Mouse (Mus musculus): Measurements from ENCODE around the gene Gm45753. TPM values are rescaled to one million over a fixed set of nuclear protein-coding genes. Genes with fewer than 3 reads are reported as not detected.

Gm45753 gene
- polyA plus RNA-seq, 1 experiment, result not detected

DNA sequence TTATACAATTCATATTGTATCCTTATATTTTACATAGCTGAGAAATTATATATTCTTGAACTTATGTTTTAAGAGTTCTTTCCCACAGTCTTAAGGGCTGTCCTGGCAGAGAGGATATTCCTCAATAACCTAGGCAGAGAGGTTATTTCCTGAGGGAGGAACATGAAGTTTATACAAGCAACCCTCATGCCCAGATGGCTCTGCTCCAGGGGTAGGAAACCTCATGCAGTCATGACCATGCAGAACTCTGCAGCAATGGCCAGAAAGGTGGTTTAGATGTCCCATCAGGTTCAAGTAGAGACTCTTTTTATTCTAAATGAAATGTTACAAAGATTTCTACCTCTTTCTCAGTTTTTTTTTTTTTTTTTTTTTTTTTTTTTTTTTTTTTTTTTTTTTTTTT is 39.2 kb downstream of the Gm45753 start:
- TF ChIP-seq CTCF (IDR thresholded peaks at IDR 0.05; ENCODE audit: borderline replicate concordance, insufficient read depth, low read depth, low read length), result no peak
- TF ChIP-seq POLR2A (IDR thresholded peaks at IDR 0.05; ENCODE audit: borderline replicate concordance, insufficient read depth, low read length), result no peak
- DNase-seq, result no peak
- no peak overlapping the region for H3K4me3 ChIP-seq (replicated peaks; ENCODE audit: insufficient read depth, low read depth, low read length)
- H3K4me1 ChIP-seq (ENCODE audit: control insufficient read depth, insufficient read depth, low read length), result no peaks in the 10 kb centered on the region
- no peaks in the 10 kb centered on the region for H3K27me3 ChIP-seq (ENCODE audit: control insufficient read depth, insufficient read depth, low read length)
- H3K27ac ChIP-seq (ENCODE audit: insufficient read depth, low read length), result no peak overlapping the region

DNA sequence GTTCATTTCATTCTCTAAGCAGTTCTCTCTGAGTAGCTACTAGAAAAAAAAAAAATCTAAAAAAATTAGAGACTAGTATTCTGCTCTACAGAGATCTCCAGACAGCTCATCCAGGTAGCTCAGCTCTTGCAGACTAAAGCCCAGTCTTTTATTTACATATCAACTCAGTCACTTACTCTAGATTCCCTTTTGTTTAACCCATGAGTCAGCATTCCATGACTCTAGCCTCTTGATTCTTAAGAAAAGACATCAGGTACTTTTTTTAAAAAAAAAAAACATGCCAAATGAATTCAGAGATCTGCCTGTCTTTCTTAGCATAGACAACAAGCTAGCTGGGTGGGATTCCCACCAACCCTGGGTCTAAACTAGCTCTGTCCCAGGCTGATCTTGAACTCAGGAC is 39.8 kb downstream of the Gm45753 start:
- no peak overlapping the region for H3K27ac ChIP-seq (ENCODE audit: insufficient read depth, low read length)
- no peak for TF ChIP-seq CTCF (IDR thresholded peaks at IDR 0.05; ENCODE audit: borderline replicate concordance, insufficient read depth, low read depth, low read length)
- no peak for TF ChIP-seq POLR2A (IDR thresholded peaks at IDR 0.05; ENCODE audit: borderline replicate concordance, insufficient read depth, low read length)
- DNase-seq, result no peak

DNA sequence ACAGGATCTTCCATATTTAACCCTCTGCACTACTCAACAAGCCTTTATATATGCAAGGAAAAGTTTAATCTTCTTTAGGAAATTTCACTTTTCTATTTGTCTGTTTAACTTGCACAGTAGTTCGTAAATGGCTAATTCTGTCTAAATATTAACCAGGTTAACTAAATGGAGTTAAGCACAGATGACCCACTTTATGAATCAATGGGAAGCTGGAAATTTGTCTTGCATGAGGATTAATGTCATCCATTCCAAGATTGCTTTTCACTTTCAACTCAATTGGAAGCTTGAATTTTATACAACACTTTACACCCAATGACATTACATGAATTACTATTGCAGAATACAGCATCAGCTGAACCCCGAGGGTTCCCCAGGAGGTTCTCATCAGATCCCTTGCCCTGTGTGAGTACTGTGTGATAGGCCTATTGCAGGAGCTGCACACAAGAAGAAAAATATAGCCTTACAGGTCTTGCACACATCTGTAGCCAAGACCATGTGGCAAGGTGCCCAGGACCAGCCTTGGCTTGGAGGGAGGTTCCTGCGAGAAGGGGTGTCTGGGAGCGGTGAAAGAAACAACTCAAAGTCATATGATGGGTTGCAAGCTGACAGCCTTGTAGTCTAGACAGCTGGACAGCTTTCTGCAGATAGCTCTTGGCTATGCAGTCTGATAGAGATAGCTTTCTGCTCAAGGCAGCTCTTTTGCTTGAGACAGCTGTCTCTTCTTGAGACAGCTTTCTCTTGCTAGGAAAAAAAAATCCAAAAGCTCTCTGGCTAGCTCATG is 40.5 kb downstream of the Gm45753 start:
- DNase-seq, result no peak

More for the DNA sequence above, 39.8 kb downstream of the Gm45753 start:
- no peaks in the 10 kb centered on the region for H3K4me1 ChIP-seq (ENCODE audit: control insufficient read depth, insufficient read depth, low read length)
- no peaks in the 10 kb centered on the region for H3K27me3 ChIP-seq (ENCODE audit: control insufficient read depth, insufficient read depth, low read length)
- no peak overlapping the region for H3K4me3 ChIP-seq (replicated peaks; ENCODE audit: insufficient read depth, low read depth, low read length)

DNA sequence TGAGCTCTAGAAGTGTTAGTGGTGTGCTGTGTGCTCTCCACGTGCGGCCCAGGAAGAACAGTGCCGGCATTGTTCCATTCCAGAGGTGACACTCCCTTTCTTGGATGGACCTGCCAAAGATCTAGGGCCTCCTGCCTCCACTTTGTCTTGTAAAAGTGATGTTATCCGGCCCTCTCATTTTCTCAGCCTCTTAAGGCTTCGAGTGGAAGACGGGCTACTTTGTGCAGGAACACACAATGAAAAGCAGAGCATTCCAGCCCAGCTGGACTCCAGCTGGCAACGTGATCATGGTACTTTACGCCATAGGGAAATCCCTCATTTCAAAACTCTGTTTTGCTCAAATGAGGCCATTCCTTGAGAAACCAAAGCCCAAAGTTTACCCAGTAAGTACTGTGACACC is 41.3 kb downstream of the Gm45753 start:
- WGBS, result 33% methylated on average over 8 of the region's 8 CpGs
- no peaks in the 10 kb centered on the region for H3K27me3 ChIP-seq (ENCODE audit: control insufficient read depth, insufficient read depth, low read length)
- no peak overlapping the region for H3K27ac ChIP-seq (ENCODE audit: insufficient read depth, low read length)
- no peak for DNase-seq
- no peak for TF ChIP-seq CTCF (IDR thresholded peaks at IDR 0.05; ENCODE audit: borderline replicate concordance, insufficient read depth, low read depth, low read length)
- no peak for TF ChIP-seq POLR2A (IDR thresholded peaks at IDR 0.05; ENCODE audit: borderline replicate concordance, insufficient read depth, low read length)
- H3K4me3 ChIP-seq (replicated peaks; ENCODE audit: insufficient read depth, low read depth, low read length), result no peak overlapping the region
- no peaks in the 10 kb centered on the region for H3K4me1 ChIP-seq (ENCODE audit: control insufficient read depth, insufficient read depth, low read length)

More for the DNA sequence above, 40.5 kb downstream of the Gm45753 start:
- no peak overlapping the region for H3K4me3 ChIP-seq (replicated peaks; ENCODE audit: insufficient read depth, low read depth, low read length)
- TF ChIP-seq POLR2A (IDR thresholded peaks at IDR 0.05; ENCODE audit: borderline replicate concordance, insufficient read depth, low read length), result no peak
- no peaks in the 10 kb centered on the region for H3K4me1 ChIP-seq (ENCODE audit: control insufficient read depth, insufficient read depth, low read length)
- no peaks in the 10 kb centered on the region for H3K27me3 ChIP-seq (ENCODE audit: control insufficient read depth, insufficient read depth, low read length)
- WGBS, result 44% methylated on average over 4 of the region's 4 CpGs
- no peak overlapping the region for H3K27ac ChIP-seq (ENCODE audit: insufficient read depth, low read length)

DNA sequence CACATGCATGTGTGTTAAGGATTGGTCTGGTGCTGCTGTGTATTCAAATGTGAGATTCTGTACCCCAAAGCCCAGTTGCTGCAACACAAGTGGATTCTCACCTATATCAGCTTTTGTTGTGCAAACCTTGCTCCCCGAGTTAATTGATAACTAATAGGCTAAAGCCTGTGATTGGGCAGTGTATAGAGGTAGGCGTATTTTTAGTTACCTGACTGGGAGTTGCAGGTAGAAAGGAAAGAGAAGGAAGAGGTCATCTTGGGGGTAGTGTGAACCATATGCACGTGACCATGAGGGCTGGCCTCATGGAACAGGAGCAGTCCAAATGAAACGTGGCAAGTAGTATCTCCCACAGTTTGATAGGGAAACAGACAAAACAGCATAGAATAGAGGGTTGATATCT is 43.3 kb downstream of the Gm45753 start:
- 87% methylated on average over 4 of the region's 4 CpGs for WGBS

DNA sequence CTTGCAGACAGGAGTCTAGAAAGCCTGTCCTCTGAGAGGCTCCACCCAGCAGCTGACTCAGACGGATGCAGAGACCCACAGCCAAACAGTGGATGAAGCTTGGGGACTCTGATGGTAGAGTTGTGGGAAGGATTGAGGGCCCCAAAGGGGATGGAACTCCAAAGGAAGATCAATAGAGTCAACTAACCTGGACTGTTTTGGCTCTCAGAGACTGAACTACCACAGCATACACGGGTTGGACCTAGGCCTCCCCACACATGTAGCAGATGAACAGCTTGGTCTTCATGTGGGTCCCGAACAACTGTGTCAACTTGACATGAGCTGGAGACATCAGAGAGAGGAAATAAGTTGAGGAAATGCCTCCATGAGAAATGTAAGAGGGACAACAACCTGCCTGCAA is 45.4 kb downstream of the Gm45753 start:
- no peak for TF ChIP-seq POLR2A (IDR thresholded peaks at IDR 0.05; ENCODE audit: borderline replicate concordance, insufficient read depth, low read length)
- TF ChIP-seq CTCF (IDR thresholded peaks at IDR 0.05; ENCODE audit: borderline replicate concordance, insufficient read depth, low read depth, low read length), result no peak
- H3K27me3 ChIP-seq (ENCODE audit: control insufficient read depth, insufficient read depth, low read length), result no peaks in the 10 kb centered on the region
- no peak overlapping the region for H3K4me3 ChIP-seq (replicated peaks; ENCODE audit: insufficient read depth, low read depth, low read length)
- no peaks in the 10 kb centered on the region for H3K4me1 ChIP-seq (ENCODE audit: control insufficient read depth, insufficient read depth, low read length)
- 81% methylated on average over 3 of the region's 3 CpGs for WGBS
- H3K27ac ChIP-seq (ENCODE audit: insufficient read depth, low read length), result no peak overlapping the region
- no peak for DNase-seq

More for the DNA sequence above, 43.3 kb downstream of the Gm45753 start:
- TF ChIP-seq POLR2A (IDR thresholded peaks at IDR 0.05; ENCODE audit: borderline replicate concordance, insufficient read depth, low read length) (no peak), CTCF (IDR thresholded peaks at IDR 0.05; ENCODE audit: borderline replicate concordance, insufficient read depth, low read depth, low read length) (no peak)
- DNase-seq, result no peak
- H3K27ac ChIP-seq (ENCODE audit: insufficient read depth, low read length), result no peak overlapping the region
- H3K4me3 ChIP-seq (replicated peaks; ENCODE audit: insufficient read depth, low read depth, low read length), result no peak overlapping the region
- no peaks in the 10 kb centered on the region for H3K27me3 ChIP-seq (ENCODE audit: control insufficient read depth, insufficient read depth, low read length)
- no peaks in the 10 kb centered on the region for H3K4me1 ChIP-seq (ENCODE audit: control insufficient read depth, insufficient read depth, low read length)

DNA sequence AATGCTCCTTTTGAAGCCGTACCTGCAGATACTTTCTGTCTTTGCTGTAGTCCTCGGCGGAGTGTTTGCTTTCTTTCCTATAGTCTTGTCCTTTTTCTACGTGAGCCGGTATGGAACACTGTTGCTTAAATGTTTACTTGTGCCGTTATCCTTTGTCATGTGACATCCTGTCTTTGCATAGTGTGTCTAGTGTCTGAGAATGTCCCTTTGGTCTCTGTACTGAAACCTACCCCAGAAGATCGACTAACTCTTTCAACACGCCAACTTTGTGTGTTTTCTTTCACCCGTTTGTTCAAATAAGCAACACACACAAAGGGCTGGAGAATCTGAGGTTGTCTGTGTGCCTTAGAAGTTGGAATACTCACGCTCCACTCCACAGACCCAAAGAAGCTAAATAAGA is 46.3 kb downstream of the Gm45753 start, which contains the start of gene F11:
Gene F11 (minus strand): TSS at position 112 of the 400 bp plus-strand sequence.
- Histone ChIP-seq H3K27me3 (ENCODE audit: control insufficient read depth, insufficient read depth, low read length) (no peaks in the 10 kb centered on the region), H3K27ac (ENCODE audit: insufficient read depth, low read length) (no peak within 1 kb of the TSS), H3K4me1 (ENCODE audit: control insufficient read depth, insufficient read depth, low read length) (no peaks in the 10 kb centered on the region), H3K4me3 (replicated peaks; ENCODE audit: insufficient read depth, low read depth, low read length) (no peak within 1 kb of the TSS)
- DNase-seq, result no peak
- TF ChIP-seq CTCF (IDR thresholded peaks at IDR 0.05; ENCODE audit: borderline replicate concordance, insufficient read depth, low read depth, low read length) (no peak), POLR2A (IDR thresholded peaks at IDR 0.05; ENCODE audit: borderline replicate concordance, insufficient read depth, low read length) (no peak)
- WGBS, result 88% methylated on average over 10 of the region's 10 CpGs

DNA sequence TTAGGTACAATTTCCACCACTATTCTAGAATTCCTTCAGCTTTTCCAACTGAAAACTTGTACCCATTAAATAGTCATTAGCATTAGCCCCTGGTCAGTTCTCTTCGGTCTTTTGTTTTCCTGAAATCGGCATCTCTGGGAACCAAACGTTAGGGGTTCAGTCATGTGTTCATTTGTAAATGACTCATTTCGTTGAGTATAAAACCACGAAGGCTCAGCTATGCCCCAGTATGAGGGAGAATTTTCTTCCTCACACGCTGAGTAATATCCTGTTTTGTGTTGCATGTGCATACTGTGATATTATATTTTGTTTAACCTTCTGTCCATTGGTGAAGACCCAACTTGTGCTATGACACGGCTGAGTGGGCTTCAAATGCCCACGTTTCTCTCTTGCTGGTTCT is 49.8 kb downstream of the Gm45753 start:
- Histone ChIP-seq H3K27ac (ENCODE audit: insufficient read depth, low read length) (no peak overlapping the region), H3K4me1 (ENCODE audit: control insufficient read depth, insufficient read depth, low read length) (no peaks in the 10 kb centered on the region), H3K27me3 (ENCODE audit: control insufficient read depth, insufficient read depth, low read length) (no peaks in the 10 kb centered on the region), H3K4me3 (replicated peaks; ENCODE audit: insufficient read depth, low read depth, low read length) (no peak overlapping the region)
- 73% methylated on average over 8 of the region's 8 CpGs for WGBS
- DNase-seq, result no peak
- TF ChIP-seq POLR2A (IDR thresholded peaks at IDR 0.05; ENCODE audit: borderline replicate concordance, insufficient read depth, low read length) (no peak), CTCF (IDR thresholded peaks at IDR 0.05; ENCODE audit: borderline replicate concordance, insufficient read depth, low read depth, low read length) (no peak)
